Mouse (Mus musculus): ENCODE measurements around the gene Serpine1. TPM values are rescaled to one million over a fixed set of nuclear protein-coding genes. Genes with fewer than 3 reads are reported as not detected.

The Serpine1 gene
- polyA plus RNA-seq, 1 experiment from 2014 or later = 0.51 TPM

- Histone ChIP-seq H3K36me3 (no peaks in the 10 kb centered on the region), H3K27me3 (ENCODE audit: insufficient read depth, poor library complexity, severe bottlenecking) (peaks cover 63% of the 10 kb centered on the region), H3K4me1 (peaks cover 15% of the 10 kb centered on the region), H3K4me3 (peak overlapping the region; percentile 27; the same call in 1 of the 2 replicates), H3K27ac (no peak overlapping the region), H3K9me3 (no peaks in the 10 kb centered on the region)
- no peak for DNase-seq (ENCODE audit: low spot score)
- WGBS = under 1% methylated on average over 23 of the region's 23 CpGs
Measured at GRCm38 (mm10) chr5:137025132-137025531, 46.9 kb downstream of the Serpine1 start.

DNA sequence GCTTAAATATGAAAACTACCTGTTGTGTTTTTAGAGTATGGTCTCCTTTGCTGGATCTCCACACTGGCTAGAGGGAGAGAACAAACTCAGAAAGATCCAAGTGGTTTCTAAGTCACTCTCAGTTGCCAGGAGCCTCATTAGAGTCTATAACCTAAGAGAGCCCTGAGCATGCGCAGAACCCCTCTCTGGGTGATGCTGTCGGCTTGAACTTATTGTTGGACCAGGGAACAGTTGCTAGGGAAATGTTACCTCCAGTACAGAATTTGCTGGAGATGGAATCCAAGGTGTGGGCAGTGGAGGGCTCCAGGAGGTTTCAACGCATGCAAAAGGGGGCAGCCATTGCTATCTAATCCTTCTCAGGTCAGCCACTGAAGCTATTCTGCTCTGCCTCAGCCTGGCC, 47.8 kb downstream of the Serpine1 start:
- no peaks in the 10 kb centered on the region for H3K9me3 ChIP-seq
- H3K4me1 ChIP-seq = peaks cover 8% of the 10 kb centered on the region
- DNase-seq (ENCODE audit: low spot score) = no peak
- no peak overlapping the region for H3K4me3 ChIP-seq
- no peak overlapping the region for H3K27ac ChIP-seq
- H3K36me3 ChIP-seq = no peaks in the 10 kb centered on the region
- H3K27me3 ChIP-seq (ENCODE audit: insufficient read depth, poor library complexity, severe bottlenecking) = peaks cover 56% of the 10 kb centered on the region
- 46% methylated on average over 3 of the region's 3 CpGs for WGBS

- Histone ChIP-seq H3K27ac (no peak overlapping the region), H3K36me3 (no peaks in the 10 kb centered on the region), H3K4me3 (no peak overlapping the region), H3K4me1 (no peaks in the 10 kb centered on the region), H3K27me3 (ENCODE audit: insufficient read depth, poor library complexity, severe bottlenecking) (no peaks in the 10 kb centered on the region), H3K9me3 (no peaks in the 10 kb centered on the region)
- 81% methylated on average over 3 of the region's 3 CpGs for WGBS
- no peak for DNase-seq (ENCODE audit: low spot score)
Measured at GRCm38 (mm10) chr5:137015913-137016312, 56.2 kb downstream of the Serpine1 start.

DNA sequence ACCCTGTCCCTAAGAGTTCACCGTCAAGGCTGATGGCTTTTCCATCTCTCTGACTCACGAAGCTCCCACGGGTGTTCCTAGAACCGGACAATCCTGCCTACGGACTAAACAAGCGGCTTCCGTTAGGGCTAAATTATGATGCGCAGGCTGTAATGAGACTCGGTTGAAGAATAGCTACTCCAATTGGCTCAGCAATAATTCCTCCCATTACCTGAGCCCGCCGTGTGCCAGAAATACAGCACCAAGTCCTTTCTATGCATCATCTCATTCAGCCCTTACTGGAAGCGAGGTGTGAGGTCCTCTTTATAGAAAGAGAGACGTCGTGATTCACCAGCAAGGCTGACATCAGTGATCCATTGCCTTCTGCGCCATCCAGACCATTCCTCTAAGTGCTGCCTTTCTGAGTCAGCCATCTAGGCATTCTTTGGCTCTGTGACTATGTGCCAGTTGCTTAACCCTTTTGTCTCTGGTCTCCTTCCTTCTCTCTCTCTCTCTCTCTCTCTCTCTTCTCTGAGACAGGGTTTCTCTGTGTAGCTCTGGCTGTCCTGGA, 59.6 kb downstream of the Serpine1 start:
- no peak for DNase-seq (ENCODE audit: low spot score)
- no peak overlapping the region for H3K4me3 ChIP-seq

More for the DNA sequence above, 59.6 kb downstream of the Serpine1 start:
- Histone ChIP-seq H3K36me3 (no peaks in the 10 kb centered on the region), H3K4me1 (no peaks in the 10 kb centered on the region), H3K9me3 (no peaks in the 10 kb centered on the region), H3K27ac (no peak overlapping the region), H3K27me3 (ENCODE audit: insufficient read depth, poor library complexity, severe bottlenecking) (peaks cover 7% of the 10 kb centered on the region; the same call in 1 of the 2 replicates)
- WGBS = 77% methylated on average over 15 of the region's 15 CpGs

Other genes starting within 250 kb of the Serpine1 start
- 29.8 and 50.3 TPM in 2 replicates for gene Col26a1, start 189.1 kb downstream of the Serpine1 start, polyA plus RNA-seq (2016; fragmentation: Nextera tagmentation; extraction: Ambion mirVana)
- gene Ift22, start 164.1 kb downstream of the Serpine1 start, polyA plus RNA-seq (2016; fragmentation: Nextera tagmentation; extraction: Ambion mirVana) = 42.4 and 54.5 TPM in 2 replicates
- gene Fis1, start 119.0 kb downstream of the Serpine1 start, polyA plus RNA-seq (2016; fragmentation: Nextera tagmentation; extraction: Ambion mirVana) = 265 and 272 TPM in 2 replicates
- 0.50 and 0.69 TPM in 2 replicates for gene Cldn15, start 105.7 kb downstream of the Serpine1 start, polyA plus RNA-seq (2016; fragmentation: Nextera tagmentation; extraction: Ambion mirVana)
- gene Plod3, start 85.2 kb downstream of the Serpine1 start, polyA plus RNA-seq (2016; fragmentation: Nextera tagmentation; extraction: Ambion mirVana) = 44.4 and 50.7 TPM in 2 replicates
- gene Znhit1, start 84.2 kb downstream of the Serpine1 start, polyA plus RNA-seq (2016; fragmentation: Nextera tagmentation; extraction: Ambion mirVana) = 92.7 and 103 TPM in 2 replicates
- not detected in 2 replicates for gene Vgf, start 45.9 kb downstream of the Serpine1 start, polyA plus RNA-seq (2016; fragmentation: Nextera tagmentation; extraction: Ambion mirVana)
- 177 and 178 TPM in 2 replicates for gene Ap1s1, start 26.1 kb downstream of the Serpine1 start, polyA plus RNA-seq (2016; fragmentation: Nextera tagmentation; extraction: Ambion mirVana)
- 6.4 and 7.4 TPM in 2 replicates for gene Trim56, start 43.9 kb upstream of the Serpine1 start, polyA plus RNA-seq (2016; fragmentation: Nextera tagmentation; extraction: Ambion mirVana)
- gene Muc3, start 77.1 kb upstream of the Serpine1 start, polyA plus RNA-seq (2016; fragmentation: Nextera tagmentation; extraction: Ambion mirVana) = not detected in 2 replicates
- 0.40 and 0.83 TPM in 2 replicates for gene Muc3a, start 140.1 kb upstream of the Serpine1 start, polyA plus RNA-seq (2016; fragmentation: Nextera tagmentation; extraction: Ambion mirVana)
- 10.7 and 24.1 TPM in 2 replicates for gene Ache, start 215.3 kb upstream of the Serpine1 start, polyA plus RNA-seq (2016; fragmentation: Nextera tagmentation; extraction: Ambion mirVana)
- 11.1 and 12.3 TPM in 2 replicates for gene Ufsp1, start 222.4 kb upstream of the Serpine1 start, polyA plus RNA-seq (2016; fragmentation: Nextera tagmentation; extraction: Ambion mirVana)
- 124 and 147 TPM in 2 replicates for gene Srrt, start 235.4 kb upstream of the Serpine1 start, polyA plus RNA-seq (2016; fragmentation: Nextera tagmentation; extraction: Ambion mirVana)
- gene Trip6, start 242.1 kb upstream of the Serpine1 start, polyA plus RNA-seq (2016; fragmentation: Nextera tagmentation; extraction: Ambion mirVana) = 55.6 and 62.2 TPM in 2 replicates